Mouse (Mus musculus) ovary, adult 10 weeks (tissue): Measurements from ENCODE around the gene Armcx1. TPM values are rescaled to one million over a fixed set of nuclear protein-coding genes. Genes with fewer than 3 reads are reported as not detected.

Source experiments
- polyA plus RNA-seq: library from polyadenylated mRNA; stranded (reverse); fragments of 350-450 nt; fragmentation: Illumina TruSeq; extraction: RNeasy Lipid Tissue Mini Kit (QIAGEN cat#74804); gene quantifications from one replicate; pipeline ENCODE4 v1.2.3, GENCODE M21; 2014

Gene Armcx1
- 68.9 TPM for polyA plus RNA-seq

GRCm38 (mm10) chrX:134717752-134718308, at the start of gene Armcx1:
Armcx1 (plus strand) TSS chrX:134717963.

GRCm38 (mm10) chrX:134686267-134686666, 31.5 kb upstream of the Armcx1 start, which contains the start of gene Armcx4:
Armcx4 (plus strand) TSS chrX:134686519.

GRCm38 (mm10) chrX:134750764-134751592, 33.2 kb downstream of the Armcx1 start, which contains the start of gene Armcx6:
Armcx6 (minus strand) TSS chrX:134751417.

GRCm38 (mm10) chrX:134756434-134757292, 38.9 kb downstream of the Armcx1 start, which contains the start of gene Armcx3:
Armcx3 (plus strand) TSS chrX:134756595.

Other genes with a start within 250 kb of the Armcx1 start
- 0.23 TPM for gene Taf7l, start 241.5 kb upstream of the Armcx1 start, polyA plus RNA-seq
- gene Timm8a1, start 176.1 kb upstream of the Armcx1 start, polyA plus RNA-seq, result 113 TPM
- gene Btk, start 134.4 kb upstream of the Armcx1 start, polyA plus RNA-seq, result 4.9 TPM
- gene Rpl36a, start 132.3 kb upstream of the Armcx1 start, polyA plus RNA-seq, result 1,205 TPM
- 13.2 TPM for gene Gla, start 116.8 kb upstream of the Armcx1 start, polyA plus RNA-seq
- gene Hnrnph2, start 116.8 kb upstream of the Armcx1 start, polyA plus RNA-seq, result 266 TPM
- gene Armcx4, start 31.4 kb upstream of the Armcx1 start, polyA plus RNA-seq, result 13.5 TPM
- gene Armcx6, start 33.5 kb downstream of the Armcx1 start, polyA plus RNA-seq, result 28.3 TPM
- gene Armcx3, start 38.6 kb downstream of the Armcx1 start, polyA plus RNA-seq, result 137 TPM
- gene Armcx2, start 91.3 kb downstream of the Armcx1 start, polyA plus RNA-seq, result 178 TPM
- 4.3 TPM for gene Nxf2, start 246.8 kb downstream of the Armcx1 start, polyA plus RNA-seq